Mouse (Mus musculus) T-helper 2 cell (primary cell): ENCODE results near the gene Tbc1d15.

Experiments used
- in situ Hi-C: fragments of 300-600 bp; cut with MboI, MseI; formaldehyde crosslinking; loops from one replicate; pipeline ENCODE4 v1.15.1; 2025; ENCODE audit warnings: high pct_unique_total_duplicates

The Tbc1d15 gene

DNA sequence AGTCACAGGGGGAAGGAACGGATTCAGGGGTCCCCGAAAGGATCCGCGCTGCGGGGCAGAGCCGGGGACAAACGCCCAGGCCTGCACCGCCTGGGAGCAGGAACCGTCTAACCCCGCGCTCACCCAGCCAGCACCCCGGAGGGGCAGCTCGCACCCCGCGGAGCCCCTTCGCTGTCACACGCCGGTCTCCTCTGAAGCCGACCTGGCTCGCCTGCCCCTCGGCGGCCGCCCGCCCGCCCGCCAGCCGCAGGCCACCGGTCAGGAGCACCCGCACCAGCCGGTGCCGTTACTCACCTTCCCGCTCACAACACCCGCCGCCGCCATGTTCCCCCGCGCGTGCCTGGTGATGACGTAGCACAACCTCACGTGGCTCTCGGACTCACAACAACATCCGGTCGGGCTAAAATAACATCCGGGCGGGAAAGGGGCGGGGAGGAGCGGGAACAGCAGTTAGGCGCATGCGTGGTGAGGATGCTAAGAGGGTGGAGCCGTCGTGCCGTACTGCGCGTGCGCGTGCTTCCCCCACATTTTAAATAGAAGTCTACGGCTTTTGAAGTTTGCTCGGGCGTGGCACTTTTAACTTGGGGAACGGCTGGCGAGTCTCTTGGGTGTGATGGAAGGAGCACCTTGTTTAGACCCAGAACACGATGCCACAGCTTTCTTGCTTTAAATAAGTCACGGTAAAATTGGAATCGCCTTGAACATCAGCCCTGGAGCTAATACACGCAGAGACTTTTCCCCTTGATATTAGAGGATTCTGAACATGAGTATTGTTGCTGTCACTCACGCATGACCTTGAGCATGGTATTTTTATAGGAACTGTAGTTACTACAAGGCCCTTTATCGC, at the start of gene Tbc1d15:
Gene Tbc1d15, minus strand, starts transcription at position 380 of the 847 bp plus-strand sequence.
- in situ Hi-C loops: no loop called here

DNA sequence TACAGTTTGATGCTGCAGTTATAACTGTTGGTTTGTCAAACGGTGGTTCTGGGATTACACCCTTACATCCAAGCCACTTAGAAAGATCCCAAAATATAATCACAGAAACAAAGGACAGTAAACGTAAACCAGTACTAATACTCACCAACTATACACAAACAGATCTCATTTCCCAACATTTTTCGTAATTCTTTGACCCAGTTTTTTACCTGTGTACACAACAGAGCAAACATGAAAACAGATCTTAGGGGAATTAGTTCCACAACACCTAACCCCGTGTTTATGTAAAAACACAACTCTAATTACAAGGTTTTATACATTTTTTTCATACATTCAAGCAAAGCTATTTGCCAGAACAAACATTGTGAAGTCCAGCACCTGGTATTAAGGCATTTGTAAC, 47.4 kb upstream of the Tbc1d15 start:
- in situ Hi-C loops: no loop called here

DNA sequence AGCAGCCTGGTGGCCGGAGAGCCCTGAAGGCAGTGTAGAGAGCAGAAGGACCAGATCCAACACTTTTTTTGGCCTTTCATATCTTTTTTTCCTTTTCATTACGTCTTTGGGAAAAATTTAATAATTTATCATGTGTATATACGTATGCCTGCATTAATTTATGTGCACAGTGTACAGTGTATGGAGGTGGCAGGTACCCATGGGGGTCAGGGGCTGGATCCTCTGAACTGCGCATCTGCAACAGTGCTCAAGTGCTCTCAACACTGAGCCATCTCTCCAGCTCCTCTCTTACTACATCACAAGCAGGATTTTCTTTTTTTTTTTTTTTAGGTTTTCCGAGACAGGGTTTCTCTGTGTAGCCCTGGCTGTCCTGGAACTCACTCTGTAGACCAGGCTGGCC, 46.3 kb upstream of the Tbc1d15 start:
- in situ Hi-C loops: no loop called here

DNA sequence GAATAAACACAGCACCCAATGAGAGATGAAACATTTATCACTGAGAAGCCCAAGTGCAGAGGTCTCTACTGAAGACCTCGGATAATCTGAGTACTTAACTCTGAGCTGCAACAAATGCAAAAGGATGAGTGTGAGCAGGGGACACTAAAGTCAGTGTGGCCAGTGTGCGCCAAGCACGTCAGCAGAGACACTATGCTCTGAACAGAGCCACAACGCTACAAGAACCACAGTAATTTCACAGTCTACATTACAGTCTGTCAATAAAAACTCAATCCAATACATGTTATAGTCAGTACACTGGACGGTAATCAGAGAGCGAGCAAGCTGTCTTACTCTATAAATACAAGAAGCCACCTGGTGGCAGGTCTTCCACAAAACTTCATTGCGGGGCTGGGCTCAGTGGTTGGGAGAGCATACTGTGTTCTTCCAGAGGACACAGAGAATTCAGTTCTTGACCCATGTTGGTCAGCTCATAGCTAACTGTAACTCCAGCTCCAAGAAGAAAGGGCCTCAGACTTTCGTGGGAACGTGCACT, 45.2 kb upstream of the Tbc1d15 start:
- in situ Hi-C loops: no loop called here

DNA sequence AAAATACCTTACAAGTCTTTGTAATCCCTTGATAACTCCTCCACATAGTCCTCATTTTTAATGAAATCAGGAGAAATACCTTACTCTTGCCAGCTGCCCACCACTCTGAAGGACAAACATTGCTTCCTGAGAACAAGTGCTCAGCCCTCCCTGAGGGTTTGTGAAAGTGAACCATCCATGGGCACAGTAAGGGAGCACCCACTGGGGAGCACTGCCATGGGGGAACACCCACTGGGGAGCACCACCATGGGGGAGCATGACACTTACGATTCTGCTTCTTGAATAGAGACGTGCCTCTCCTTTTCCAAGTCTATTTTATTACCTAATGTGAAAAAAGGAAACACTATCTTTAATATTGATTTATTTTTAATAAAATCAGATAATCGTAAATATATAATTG, 43.9 kb upstream of the Tbc1d15 start:
- in situ Hi-C loops: no loop called here

DNA sequence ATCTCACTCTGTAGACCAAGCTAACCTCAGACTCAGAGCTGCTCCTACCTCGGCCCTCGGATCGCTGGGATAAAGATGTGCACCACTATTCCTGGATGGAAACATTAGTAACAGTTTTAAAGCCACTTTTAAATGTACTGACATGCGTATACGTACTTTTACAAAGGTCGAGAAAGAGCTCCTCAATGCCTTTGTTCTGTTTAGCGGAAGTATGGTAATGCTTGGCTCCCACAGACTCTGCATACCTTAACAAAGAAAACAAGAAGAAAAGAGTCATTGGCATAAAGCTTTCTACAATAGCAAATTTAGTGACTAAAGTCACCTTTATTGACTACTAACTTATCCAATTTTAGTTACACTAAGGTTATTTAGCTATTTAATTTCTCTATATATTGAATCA, 43.4 kb upstream of the Tbc1d15 start:
- in situ Hi-C loops: loop anchor here (5.0 kb wide), 1 partner anchor 122 kb away; no protein-coding TSS in a partner anchor

DNA sequence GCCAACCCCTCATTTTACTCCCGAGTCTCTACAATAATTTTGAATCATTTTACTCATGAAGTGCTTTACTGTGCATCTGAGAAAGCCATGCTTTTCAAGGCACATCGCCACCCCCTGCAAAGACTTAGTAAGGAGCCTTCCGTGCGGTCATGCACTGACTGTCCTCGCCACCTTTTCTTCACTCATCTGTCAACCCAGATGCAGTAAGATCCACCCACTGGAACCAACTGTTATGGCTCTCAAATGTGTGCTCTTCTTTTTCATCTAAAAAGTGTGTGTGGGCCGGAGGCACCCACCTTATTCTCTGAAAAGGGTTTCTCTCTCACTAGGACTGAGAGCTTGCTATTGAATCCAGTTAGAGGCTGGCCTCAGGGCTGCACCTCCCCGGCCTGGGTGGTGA, 42.7 kb upstream of the Tbc1d15 start:
- in situ Hi-C loops: loop anchor here (5.0 kb wide), 1 partner anchor 122 kb away; no protein-coding TSS in a partner anchor

DNA sequence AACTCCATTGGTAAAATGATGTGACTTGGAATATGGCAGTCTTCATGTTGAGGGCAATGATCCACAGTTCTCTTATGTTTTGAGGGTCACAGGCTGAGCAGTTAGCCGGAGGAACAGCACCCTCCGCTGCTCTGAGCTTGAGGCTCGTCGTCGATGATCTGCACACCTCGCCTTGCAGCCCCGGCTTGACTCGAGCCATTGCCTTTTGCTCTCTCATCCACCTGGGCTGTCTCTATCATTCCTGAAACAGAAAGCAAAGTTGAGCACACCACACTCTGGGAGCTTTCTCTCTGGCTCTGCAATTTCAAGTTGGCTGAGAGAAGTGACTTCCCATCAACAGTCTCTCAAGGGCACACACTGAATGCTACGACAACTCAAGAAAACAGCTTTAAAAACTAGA, 39.4 kb upstream of the Tbc1d15 start:
- in situ Hi-C loops: loop anchor here (5.0 kb wide), 1 partner anchor 118 kb away; no protein-coding TSS in a partner anchor

DNA sequence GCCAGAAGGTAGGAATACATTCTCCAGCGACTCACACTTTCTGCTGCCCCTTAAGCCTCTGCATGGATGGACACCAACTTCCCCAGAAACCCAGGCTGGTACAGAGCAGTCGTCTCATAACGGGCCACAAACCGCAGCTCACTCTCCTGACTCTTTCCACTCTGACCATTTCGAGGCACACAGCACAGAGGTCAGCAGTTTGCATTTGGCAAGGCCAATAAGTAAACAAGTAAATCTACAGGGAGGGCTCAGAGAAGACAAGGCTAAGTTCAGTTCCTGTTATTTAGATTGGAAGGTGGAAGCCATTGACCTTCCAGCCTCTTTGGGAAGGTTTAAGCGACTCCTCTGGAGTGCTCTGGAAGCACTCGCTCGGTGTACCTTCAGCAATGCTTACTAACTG, 37.6 kb upstream of the Tbc1d15 start:
- in situ Hi-C loops: no loop called here

DNA sequence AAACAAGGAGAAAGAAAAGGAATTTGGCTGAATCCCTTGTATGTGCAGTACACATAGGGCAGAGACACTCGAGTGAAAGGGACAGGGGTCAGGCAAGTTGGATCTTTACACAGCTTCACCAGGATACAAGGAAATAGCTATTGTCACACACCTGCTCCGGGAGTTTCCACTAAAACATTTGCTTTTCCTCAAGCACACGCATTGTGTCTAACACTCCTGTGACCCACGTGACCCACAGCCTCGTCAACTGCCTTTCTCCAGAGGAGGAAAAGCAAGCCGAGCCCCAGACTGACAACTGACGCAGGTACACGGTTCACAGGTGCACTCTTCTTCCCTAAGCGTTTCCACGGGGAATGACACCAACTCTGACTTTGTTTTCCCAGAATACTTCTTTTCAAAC, 32.9 kb upstream of the Tbc1d15 start:
- in situ Hi-C loops: no loop called here

DNA sequence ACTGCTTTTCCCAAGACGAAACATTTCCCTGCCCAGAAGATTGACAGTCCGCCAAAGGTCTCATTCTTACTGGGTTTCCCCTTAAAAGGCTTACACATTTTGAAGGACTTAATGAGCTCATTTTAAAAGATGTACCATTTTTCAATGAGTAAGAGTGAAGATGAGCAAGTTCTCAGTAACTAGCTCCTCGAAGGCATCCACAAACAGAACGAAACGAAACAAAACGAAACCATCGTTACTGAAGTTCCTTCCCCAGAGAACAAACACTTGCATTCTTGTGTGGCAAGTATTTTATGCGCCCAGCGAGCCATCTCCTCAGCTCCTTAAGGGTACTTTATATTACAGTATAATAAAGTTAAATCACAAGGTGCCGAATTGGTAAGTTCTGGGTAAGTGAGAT, 30.1 kb upstream of the Tbc1d15 start:
- in situ Hi-C loops: no loop called here

DNA sequence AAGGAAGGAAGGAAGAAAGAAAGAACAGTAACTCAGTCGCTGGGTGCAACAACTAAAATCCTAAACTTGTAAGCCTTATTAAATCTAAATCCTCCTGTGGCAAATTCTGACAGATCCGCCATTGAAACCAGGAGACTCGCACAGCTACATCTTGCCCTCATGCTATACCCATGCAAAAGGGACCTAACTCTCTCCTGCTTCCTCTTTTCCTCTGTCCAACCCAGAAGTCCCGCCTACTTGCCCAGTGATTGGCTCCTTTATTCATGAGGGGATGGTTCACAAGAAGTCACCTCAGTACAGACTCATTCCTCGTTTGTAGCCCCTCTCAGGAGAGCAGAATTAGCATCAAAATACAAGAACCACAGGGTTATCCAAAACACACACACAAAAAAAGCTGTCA, 20.4 kb upstream of the Tbc1d15 start:
- in situ Hi-C loops: no loop called here

DNA sequence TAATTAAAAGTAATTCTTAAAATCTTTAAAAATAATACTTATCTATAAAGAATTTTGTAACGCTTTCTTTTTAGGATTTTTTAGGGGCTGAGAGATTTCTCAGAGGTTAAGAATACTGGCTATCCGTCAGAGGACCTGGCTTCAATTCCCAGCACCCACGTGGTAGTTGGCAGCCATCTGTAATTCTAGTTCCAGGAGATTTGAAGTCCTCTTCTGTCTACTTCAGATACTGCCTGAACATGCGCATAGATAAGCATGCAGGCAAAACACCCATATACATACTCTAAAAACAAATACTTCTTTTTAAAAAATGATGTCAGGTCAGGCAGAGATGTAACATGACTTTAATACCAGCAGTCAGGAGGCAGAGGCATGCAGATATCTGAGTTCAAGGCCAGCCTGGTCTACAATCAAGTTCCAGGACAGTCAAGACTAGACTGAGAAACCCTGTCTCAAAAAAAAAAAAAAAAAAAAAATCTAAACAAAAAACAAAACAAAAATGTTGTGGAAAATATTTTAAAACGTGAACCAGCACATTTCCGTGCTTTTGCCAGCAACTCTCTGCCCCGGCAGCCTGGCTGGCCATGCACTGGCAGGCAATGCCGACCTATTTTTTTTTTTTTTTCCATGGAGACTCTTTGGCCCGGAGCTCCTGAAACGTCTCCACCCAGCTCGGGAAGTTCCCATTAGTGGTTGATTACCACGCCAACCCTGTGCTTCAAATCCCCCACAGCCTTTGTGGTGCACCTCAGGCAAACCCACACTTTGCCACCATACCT, 19.5 kb upstream of the Tbc1d15 start:
- in situ Hi-C loops: no loop called here

DNA sequence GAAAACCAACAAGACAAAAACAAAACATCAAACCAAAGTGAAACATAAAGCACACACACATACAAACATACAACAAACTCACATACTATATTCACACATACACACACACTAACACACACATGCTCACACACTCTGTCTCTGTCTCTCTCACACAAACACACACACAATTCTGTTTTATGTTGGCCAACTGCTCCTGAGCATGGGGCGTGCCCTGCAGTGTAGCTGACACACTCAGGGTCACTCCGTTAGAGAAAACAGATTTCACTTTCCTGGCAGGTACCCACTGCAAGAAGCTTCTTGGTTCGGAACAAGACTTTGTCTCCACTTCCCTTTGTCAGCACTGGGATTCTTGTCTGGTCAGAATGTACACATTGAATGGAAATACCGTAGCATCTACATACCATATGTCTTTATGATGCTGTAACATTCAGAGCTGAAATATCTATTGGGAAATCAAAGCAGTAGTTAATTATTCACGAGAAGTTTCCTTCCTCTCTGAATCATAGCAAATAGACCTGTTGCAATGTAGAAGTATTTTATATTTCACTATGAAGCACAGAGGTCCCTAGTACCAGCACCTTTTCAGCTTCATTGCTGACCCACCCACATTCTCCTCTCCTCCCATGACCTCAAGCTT, 11.8 kb upstream of the Tbc1d15 start:
- in situ Hi-C loops: no loop called here

DNA sequence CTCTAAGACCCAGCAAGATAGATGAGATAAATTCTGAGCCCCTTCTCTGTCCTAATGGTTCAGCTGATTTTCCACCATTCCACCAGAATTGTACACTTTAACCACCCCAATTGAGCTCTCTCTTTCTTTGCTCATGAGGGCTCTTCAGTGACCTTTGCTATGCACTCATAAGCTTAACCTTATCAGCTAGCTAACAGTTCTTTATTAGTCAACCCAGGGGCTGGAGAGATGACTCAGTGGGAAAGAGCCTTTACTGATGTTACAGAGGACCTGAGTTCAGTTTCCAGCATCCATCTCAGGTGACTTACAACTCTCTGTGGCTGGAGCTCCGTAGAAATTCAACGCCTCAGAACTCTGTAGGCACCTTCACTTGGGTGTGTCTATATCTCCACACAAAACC, 11.0 kb upstream of the Tbc1d15 start:
- in situ Hi-C loops: no loop called here

DNA sequence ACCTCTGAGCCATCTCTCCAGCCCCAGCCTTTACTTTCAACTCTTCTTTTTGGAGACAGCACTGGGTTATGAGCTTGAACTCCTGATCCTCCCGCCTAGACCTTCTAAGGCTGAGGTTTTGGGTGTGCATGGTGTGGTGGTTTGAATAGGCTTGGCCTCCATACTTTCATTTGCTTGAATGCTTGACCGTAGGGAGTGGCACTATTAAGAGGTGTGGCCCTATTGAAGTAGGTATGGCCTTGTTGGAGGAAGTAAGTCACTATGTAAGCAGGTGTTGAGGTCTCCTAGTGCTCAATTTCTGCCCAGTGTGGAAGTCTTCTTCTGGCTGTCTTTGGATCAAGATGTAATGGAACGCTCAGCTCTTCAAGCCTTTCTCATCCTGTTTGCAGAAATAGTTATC, 10.2 kb upstream of the Tbc1d15 start:
- in situ Hi-C loops: no loop called here

DNA sequence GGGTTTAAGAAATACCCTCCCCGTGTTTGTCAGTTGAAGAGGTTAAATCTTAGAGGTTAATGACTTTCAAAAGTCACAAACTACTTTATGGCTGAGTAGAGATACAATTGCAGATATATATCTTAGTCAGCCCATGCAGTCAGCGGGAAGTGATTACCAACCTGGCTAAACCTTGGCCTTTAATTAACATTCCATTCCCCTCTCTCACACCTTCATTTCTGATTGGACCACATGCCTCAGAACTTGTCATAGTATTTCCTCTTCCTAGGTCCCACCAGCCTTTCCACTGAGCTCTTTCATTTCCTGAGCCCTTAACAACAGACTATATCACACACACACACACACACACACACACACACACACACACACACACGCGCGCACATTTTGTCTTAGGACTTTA, 4.9 kb upstream of the Tbc1d15 start:
- in situ Hi-C loops: no loop called here

DNA sequence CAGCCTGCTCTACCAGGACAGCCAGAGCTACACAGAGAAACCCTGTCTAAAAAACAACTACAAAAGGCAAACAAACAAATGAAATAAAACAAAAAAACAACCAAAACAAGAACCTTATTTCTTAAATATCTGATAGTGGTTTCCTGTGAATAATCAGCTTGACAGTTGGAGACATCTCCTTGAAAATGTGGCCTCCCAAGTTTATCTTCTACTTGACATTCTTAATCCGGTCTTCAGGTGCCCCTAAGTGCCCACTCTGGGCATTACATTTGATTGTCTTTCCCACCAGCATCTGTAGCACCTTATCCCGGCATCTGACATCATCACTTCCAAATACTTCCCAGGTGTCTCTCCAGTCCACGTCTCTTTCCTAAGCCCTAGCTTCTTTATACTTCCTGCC, 2.3 kb upstream of the Tbc1d15 start:
- in situ Hi-C loops: no loop called here

DNA sequence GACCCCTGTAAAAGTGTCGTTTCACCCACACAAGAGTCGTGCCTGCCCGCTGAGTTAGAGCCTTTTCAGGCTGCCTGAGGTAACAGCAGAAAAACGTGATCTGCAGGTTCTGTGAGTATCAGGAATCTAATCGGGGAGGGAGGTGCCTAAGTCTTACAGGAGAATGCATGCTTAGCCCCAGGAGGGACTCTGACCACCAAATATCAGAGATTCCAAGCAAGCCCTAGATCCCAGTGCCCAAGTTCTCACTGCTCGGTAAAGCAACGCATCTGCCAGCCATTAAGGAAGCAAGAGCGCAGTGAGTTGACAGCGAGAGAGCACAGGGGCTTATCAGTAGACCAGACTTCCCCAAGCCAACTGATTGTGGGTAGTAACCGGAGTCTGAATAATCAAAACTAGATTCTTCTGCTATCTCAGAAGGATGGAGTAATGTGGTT, 1.1 kb upstream of the Tbc1d15 start:
- in situ Hi-C loops: no loop called here

DNA sequence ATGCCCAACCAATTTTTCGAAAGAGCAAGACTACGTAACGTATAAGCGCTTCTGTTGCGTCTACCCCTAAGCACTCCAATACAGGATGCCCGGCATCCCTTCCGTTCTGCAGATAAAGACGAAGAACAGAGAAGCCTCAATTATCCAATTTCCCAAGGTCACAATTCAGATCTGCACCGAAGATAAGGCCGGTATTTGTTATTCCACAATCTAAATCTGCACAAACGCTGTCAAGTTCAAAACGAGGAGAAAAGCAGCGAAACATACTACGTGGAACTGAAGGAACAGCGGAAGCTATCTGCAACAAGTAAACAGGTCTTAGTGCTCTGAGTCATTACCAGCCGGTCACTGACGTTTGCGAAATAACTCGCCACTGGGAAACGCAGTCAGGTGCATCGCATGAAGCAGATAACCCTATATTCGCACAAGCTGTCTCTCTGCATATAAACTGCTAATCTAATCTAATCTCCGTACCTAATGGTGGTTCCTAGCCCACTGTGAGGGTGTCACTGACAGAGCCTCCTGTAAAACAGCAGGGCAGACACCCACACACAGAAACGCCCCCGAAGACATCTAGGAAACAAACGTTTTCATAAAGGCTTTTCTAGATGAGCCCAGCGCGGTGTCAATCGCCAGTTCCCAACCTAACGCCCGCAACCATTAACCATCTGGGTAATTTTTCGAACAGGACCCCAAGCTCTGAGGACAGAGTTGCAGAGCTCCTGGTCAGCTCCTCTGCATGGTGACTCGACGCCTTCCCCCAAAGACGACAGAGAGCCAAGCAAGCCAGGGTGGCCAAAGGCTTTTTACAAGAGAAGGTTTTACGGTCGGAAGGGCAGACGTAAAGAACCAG, 806 bp downstream of the Tbc1d15 start:
- in situ Hi-C loops: no loop called here

DNA sequence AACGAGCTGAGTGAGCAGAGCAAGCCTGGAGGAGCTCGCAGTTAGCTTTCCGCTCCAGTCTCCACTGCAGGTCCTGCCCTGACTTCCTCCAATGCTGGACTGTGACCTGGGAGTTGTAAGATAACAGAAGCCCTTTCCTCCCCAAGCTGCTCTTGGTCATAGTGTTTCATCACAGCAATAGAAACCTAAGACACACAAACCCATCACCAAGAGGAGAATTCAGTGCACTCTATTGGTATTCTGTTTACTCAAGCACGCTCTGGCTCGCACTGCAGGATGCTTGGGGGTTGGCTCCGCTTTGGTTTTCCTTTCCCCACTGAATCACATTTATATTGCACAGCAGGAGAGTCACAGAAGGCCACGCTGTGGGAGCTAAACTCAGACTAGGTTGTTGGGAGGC, 3.2 kb downstream of the Tbc1d15 start:
- in situ Hi-C loops: no loop called here
